Mouse (Mus musculus) layer of hippocampus, postnatal 36 days (tissue): ENCODE results near the gene Pjvk. TPM values are rescaled to one million over a fixed set of nuclear protein-coding genes. Genes with fewer than 3 reads are reported as not detected.
"Not testable (repeated sequence)": the region's sequence is repeated elsewhere in the genome, so short reads cannot be mapped to it uniquely, and the experiment has no call there.

Experiments used
- DNase-seq, 2 experiments: peaks; one replicate each; pipeline ENCODE4 v3.0.0; 2022
- total RNA-seq, 2 experiments: library from RNA; stranded (reverse); gene quantifications; 2 replicates each; pipeline ENCODE4 v1.2.3; 2021

Pjvk gene
- total RNA-seq, result not detected

DNA sequence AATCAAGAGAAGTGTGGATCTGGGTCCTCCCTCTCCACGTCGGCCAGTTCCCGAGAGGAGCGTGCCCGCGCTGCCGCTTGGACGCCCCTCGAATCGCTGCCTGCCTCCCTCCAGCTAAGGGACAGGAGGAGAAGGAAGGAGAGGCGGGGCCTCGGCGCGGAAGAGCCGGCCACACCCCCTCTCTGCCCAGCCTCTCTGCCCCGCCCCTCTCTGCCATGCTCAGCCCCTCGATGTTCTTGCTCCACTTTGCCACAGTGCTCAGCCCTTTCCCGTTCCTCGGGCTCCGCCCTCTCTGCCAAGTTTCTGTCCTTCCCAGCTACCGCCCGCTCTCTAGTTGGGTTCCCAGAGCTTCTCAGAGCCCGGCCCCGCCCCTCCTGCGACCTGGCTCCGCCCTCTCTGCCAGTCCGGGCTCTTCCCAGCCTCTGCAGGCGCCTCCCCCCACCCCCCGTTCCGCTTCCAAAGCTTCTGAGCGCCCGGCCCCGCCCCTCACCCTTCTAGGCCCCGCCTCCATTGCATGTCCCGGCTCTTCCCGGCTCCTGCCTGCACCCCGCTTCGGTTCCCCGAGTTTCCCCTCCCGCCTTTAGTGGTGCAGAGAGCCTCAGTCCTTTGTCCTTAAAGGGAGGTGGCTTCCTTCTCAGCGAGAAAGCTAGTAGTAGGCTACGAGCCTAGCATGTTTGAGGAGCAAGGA, at the start of gene Pjvk, which contains the start of gene Prkra:
Gene Pjvk (plus strand): TSS at position 594 of the 688 bp plus-strand sequence.
Gene Prkra (minus strand): TSS at position 133 of the 688 bp plus-strand sequence.
- peak; percentile 95 for DNase-seq

DNA sequence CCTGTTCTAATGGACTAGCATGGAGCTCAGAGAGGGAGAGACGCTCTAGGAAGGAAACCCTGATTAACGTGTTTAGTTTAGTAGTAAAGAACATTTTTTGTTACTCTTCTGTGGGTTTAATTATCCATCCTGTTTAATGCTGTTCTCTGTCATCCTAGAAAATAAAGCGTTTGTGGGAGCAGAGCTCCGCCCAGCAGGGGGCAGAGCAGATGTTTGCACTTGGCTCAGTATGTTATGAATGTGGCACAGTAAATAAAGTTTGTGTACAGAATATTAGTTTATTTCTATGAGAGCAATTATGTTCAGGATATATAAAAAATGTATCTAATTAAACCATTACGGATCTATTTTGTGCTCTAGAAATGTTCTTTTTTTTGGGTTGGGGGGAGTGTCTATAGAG, 49.1 kb upstream of the Pjvk start:
- DNase-seq, result peak in 1 of 2 experiments; percentile 21

DNA sequence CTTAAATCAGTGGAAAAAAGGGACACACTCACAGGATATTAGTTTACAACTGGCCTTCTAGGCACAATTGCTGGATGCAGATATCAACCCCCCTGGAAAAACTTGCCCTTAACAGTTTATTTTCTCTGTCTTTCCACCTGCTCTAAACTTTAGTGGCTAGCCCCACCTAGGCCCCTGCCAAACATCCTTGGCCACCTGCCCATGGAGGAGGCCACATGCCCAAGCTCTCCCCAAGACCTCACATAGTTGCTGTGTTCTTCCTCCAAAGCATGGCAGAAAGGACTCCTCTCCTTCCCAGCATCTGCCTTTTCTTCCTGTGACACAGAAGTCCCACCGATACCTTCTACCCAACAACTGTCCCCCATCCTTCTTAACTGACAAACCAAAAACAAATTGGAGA, 46.0 kb upstream of the Pjvk start:
- no peak for DNase-seq

DNA sequence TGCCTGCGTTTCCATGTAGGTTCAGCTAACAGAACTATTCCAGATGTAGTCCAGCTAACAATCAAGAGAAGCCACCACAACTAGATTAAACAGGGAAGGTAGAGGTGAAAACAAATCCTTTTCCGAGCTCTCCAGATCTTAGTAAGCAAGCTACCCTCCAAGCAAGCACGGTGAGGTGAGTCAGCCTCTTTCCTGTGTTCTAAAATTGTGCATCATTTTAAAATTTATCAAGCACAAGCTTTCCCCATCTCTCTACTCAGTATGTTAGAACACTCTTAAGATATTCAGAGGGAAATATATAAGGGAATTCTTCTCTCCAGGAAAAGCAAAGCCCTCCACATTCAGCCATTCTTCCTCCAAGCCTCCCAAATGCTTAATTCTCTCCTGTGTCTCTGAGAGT, 41.6 kb upstream of the Pjvk start:
- DNase-seq, result no peak

DNA sequence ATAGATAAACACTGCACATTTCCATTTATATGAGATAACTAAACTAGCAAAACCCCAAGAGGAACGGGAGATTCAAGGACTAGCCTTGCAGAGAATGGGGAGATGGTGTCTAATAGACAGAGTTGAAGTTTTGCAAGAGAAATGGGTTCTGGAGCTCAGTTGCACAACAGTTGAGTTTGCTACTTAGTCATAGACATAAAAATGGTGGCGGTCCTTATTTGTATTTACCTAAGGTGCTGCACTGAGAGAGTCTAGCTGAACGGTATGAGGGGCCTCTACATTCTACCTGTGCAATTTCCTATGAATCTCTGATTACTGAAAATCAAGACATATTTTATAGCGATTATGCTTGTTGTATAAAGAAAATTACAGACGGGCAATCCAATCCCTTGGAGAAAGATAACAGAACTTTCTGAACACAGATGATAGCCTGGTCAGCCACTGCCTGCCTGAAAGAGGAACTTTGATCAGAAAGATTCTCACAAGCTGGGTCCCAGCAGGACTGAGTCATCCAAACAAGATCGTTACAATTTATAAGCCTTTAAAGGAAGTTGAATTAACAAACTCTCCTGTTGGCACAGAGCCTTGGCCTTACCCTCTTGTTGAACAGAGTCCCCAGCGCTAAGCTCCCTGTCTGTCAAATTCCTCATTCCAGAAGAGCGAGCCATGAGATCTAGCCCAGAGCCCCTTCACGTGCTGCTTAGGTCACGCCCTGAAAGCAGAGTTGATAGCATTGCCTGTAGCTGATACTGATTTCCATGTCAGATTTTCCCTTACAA, 37.8 kb upstream of the Pjvk start:
- DNase-seq, result no peak

DNA sequence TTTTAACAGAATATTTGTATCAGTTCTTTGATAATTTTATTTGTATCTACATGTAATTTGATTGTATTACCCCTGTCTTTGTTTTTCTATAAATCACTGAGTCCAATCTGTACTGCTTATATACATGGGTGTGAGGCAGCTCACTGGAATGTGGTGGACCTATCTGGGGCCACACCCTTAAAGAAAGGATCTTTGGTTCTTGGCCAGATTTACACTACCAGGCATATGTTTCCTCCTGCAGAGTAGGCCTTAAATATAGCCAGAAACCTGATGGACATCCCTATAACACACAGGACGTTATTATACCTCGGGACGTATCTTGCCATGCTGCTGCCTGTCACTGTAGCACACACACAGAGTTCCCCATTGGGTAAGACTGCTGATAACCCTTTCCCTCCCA, 36.3 kb upstream of the Pjvk start:
- DNase-seq, result no peak

GRCm38 (mm10) chr2:76618078-76618477, 30.2 kb upstream of the Pjvk start:
- peak in 1 of 2 experiments; percentile 30 for DNase-seq

GRCm38 (mm10) chr2:76620188-76620587, 28.1 kb upstream of the Pjvk start:
- no peak for DNase-seq

DNA sequence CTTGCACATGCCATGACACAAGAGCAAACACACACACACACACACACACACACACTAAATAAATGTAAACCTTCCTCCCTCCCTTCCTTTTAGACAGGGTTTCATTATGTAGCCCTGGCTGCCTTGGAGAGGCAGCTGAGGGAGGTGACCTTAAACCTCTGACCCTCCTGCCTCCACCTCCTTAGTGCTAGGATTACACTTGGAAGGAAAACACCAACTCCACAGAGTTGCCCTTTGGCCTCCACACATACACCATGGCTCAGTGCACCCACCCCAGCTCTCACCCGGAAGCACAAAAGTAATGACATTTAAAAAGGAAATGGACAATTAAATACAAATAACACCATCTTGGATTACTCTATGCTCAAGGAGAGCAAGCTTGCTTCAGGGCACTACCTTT, 26.6 kb upstream of the Pjvk start:
- no peak for DNase-seq

GRCm38 (mm10) chr2:76622316-76622715, 26.0 kb upstream of the Pjvk start:
- DNase-seq, result not testable (repeated sequence)

DNA sequence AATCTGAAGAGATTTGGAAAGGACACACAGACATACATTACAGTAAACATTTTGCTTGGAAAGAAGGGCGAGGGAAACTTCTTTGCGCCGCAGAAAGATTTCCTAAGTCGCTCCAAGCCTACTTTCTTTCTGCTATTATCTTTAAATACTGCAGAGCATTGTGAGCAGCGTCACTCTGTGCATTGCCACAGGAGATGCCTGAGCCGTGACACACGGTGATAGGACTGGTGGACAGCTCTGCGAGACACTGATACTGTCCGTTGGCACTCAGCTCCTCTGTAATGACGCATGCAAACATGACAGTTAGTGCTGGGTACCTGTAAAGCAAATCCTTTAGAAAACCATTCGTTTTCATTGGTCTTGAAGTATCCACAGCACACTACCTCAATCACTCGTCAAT, 18.0 kb upstream of the Pjvk start:
- DNase-seq, result no peak

DNA sequence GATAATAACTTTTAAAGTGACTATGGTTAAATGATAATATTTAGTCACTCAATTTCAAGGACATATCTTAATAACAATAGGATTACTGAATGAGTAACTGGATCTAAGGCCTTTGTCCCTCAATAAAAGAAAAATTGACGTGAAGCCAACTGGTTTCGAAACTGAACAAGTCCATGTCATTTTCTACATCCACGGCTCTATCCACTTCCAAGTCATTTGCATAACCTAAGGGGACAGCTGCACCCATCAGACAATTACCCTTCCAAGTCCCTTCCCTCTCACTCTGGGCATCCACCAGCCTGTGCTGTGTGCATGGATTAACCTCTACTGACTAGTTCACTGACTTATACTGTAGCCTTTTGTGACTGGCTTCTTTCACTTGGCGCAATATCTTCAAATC, 16.7 kb upstream of the Pjvk start:
- DNase-seq, result no peak

DNA sequence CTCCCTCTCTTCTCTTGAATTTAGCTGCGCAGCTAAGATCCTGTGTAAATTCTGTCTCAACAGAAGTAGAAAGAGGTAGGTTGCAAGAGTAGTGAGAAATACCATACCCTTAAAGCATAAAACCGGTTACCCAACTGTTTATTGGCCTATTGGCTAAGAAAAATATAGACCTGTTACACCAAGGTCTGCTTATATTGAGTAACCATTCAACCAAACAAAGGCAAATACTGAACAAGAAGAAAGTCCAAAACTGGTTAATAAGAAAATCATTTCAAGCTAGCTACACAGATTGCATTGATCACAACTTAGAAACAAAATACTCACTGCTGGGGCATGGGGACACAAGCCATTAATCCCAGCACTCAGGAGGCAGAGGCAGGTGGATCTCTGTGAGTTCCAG, 8.6 kb upstream of the Pjvk start:
- no peak for DNase-seq

DNA sequence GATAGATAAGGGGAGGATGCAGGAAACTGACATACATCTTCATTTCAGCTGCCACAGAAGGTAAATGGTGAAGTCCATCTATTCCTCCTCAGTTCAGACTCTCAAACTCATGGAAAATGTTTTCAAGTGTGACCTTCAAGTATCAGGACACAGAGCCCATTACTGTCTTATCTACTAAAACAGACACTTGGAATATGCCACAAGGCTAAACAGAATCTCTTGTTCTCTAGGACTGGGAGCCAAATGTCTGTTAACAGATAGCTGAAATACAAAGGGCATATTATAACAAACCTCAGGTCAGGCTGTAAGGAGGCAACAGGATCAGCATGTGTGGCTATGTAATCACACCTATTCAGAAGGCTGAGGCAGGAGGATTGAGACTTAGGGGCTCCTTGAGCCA, 4.5 kb upstream of the Pjvk start:
- no peak for DNase-seq

- peak in 1 of 2 experiments; percentile 6 for DNase-seq
These were observed 821 bp upstream of the Pjvk start for GRCm38 (mm10) chr2:76647441-76647869.

DNA sequence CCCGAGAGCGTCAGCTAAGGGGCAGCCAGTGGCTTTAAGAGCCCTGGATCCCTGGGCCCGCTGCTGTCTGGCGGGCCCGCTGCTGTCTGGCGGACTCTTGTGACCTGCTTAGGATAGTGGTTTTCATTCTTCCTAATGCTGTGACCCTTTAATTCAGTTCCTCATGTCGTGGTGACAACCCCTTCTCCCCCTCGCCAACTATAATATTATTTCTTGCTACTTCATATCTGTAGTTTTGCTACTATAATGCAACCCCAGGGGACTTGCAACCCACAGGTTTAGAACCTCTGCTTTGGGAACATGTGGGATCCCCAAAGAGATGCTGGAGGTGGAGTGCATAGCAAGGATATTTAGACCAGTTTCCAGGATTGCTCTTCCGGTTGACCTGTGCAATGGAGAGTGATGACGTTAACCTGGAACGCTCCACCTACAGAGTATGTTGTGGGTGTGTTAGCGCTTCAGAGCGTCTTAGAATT, 428 bp downstream of the Pjvk start:
- DNase-seq, result no peak

GRCm38 (mm10) chr2:76653070-76653469, 4.8 kb downstream of the Pjvk start:
- no peak for DNase-seq

GRCm38 (mm10) chr2:76654646-76655045, 6.4 kb downstream of the Pjvk start:
- no peak for DNase-seq

- no peak for DNase-seq
These were observed 7.2 kb downstream of the Pjvk start for GRCm38 (mm10) chr2:76655444-76655843.

DNA sequence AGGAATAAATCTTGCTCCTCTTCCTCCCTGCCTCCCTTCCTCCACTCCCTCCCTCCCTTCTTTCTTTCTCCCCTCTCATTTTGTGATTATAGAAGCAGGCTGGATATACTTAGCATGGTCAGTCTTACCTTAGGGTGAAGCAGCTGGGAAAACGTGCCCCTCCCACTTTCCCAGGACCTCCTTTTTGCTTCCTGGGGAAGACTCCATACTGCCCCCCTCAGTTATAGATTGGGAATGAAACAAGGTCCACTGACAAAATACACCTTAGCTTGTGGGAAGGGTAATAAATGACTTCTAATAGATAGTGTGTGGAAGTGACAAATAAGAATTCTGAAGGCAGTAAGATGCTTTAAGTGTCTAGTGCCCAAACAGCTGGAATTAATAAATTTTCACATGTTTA, 7.7 kb downstream of the Pjvk start:
- DNase-seq, result no peak

GRCm38 (mm10) chr2:76658551-76658950, 10.3 kb downstream of the Pjvk start:
- no peak for DNase-seq

DNA sequence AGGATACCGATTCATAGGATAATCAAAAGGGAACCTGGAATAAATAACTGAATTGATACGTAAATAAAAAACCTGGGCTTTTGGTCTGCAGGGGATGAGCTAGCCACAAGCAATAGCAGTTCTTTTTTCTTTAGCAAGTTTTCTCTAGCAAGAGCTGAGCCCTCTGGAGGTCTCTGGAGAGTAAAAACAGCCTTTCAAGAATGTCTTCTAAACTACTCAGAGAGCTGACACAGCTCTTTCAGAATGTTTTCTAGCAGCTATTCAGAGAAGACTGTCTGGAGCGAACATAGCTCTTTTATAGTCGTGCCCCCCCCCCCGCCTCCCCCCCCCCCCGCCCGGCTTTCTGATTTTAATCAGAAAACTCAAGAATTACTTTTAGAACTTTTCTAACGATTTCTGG, 11.1 kb downstream of the Pjvk start:
- no peak for DNase-seq

DNA sequence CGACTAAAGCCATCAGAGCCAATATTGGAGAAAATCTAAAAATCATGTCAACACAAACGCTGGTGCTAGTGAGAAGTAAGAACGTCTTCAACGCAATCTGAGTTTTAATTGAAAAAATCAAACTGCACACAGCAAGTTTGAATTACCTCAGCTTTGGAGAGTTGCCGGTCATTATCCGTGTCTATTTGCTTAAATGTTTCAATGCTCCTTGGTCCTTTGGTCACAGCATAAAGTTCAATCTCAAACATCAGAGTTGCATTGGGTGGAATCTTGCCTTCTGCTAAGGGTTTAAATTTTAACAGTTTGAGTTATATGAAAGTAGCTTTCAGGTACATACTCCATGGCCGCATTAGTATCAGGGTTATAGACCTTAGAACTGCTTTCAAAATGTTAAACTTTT, 17.3 kb downstream of the Pjvk start:
- DNase-seq, result no peak

DNA sequence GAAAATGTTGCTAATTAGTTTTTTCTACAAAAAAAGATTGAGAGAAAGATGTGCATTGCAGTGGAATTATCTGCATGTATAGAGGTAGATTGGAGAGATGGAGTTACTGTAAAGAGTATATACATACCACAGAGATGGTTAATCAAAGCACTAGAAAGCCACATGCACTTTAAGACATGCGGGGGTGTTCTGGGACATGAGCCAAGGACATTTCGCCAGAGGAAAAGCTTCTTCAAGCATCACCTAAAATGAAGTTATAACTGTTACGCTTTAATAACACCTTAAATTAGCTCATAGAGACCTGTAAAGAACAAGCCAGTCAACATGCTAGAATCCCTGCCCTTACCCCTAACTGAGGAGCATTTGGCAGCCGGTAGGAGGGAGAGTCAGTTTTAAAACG, 18.9 kb downstream of the Pjvk start:
- no peak for DNase-seq
